Mouse (Mus musculus) olfactory bulb, adult 2 months (tissue): ENCODE results near the gene Dusp11. TPM values are rescaled to one million over a fixed set of nuclear protein-coding genes. Genes with fewer than 3 reads are reported as not detected.
A peak's percentile ranks its signal among the peaks of the same experiment; 100 is the strongest.
"Not testable (repeated sequence)": the region's sequence is repeated elsewhere in the genome, so short reads cannot be mapped to it uniquely, and the experiment has no call there.

Experiments used
- H3K27ac ChIP-seq: fragments of 200-500 bp; 2 replicates; pipeline ENCODE4 v1.5.1; 2012; ENCODE audit warnings: low read depth, low read length; ENCODE audit not compliant: insufficient read depth
- H3K4me1 ChIP-seq: fragments of 200-500 bp; 2 replicates; pipeline ENCODE4 v1.6.1; 2012; ENCODE audit warnings: low read length; ENCODE audit not compliant: control insufficient read depth, insufficient read depth
- H3K4me3 ChIP-seq: fragments of 200-500 bp; 2 replicates; pipeline ENCODE4 v1.5.1; 2012; ENCODE audit warnings: mild to moderate bottlenecking, low read depth, low read length, moderate library complexity; ENCODE audit not compliant: insufficient read depth
- CTCF ChIP-seq: fragments of 200-500 bp; IDR thresholded peaks from 2 replicates; pipeline ENCODE4 v1.5.1; 2012; ENCODE audit warnings: low read depth, mild to moderate bottlenecking, low read length, moderate library complexity; ENCODE audit not compliant: insufficient read depth
- POLR2A ChIP-seq: fragments of 200-500 bp; IDR thresholded peaks from 2 replicates; pipeline ENCODE4 v1.6.1; 2012; ENCODE audit warnings: mild to moderate bottlenecking, low read depth, low read length, moderate library complexity; ENCODE audit not compliant: insufficient read depth
- WGBS: fragments of 180-500 bp; shearing (Covaris S2); methylation state at CpG from one replicate; pipeline ENCODE4 v1.1.7; 2018; 5-methylcytosine and 5-hydroxymethylcytosine counted together
- polyA plus RNA-seq: library from polyadenylated mRNA; stranded (reverse); fragments of >200 nt; gene quantifications from 2 replicates; pipeline ENCODE4 v1.2.4, GENCODE M21; 2012; ENCODE audit warnings: low replicate concordance; ENCODE audit not compliant: missing spikeins, insufficient read depth, insufficient read length

Gene Dusp11
- polyA plus RNA-seq = 707 TPM in 1 of 2 replicates, not detected in the other

DNA sequence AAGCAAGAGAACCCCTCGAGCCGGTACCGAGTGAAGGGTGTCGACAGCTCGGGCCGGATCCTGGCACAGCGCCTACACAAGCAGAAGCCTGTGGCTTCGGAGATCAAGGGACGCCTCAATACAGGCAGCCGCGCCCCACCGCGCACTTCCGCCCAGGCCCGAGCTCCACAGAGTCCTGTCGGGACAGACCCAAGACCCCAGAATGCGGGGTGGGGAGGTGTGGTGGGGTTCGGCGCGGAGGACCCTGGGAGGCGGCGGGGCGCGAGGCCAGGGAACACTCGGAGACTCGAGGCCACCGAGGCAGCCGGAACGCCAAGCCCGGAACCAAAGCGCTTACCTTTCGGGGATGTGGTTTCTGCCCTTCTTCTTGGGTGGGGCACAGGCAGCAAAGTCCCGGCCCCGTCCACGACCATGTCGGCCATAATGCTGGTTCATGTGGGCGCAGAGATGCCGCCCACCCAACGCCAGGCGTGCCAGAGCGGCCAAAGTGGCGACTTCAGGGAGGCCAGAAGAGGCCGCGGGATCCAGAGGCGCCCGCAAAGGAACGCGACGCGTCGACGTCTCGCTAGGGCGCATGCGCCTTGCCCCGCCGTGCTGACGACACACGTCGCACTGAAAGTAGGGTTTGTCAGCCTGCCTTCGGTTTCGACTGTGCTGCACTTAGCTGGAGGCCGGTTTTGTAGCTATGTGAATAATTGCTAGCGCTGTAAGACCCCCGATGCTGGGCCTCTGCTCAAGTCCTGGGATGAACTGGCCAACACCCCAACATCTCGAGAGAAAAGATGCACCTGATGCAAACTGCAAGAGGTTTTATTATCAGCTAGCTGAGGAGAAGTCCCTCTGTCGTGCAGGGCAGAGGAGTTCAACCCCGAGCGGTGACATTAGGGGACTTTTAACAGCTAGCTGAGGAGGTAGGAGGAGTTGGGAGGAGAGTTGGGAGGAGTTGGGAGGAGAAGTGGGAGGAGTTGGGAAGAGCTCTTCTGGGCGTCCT is at the start of gene Dusp11:
TSS of gene Dusp11 (minus strand) at position 567 of the 991 bp plus-strand sequence.
- H3K27ac ChIP-seq = peak within 1 kb of the TSS; percentile 94
- H3K4me1 ChIP-seq = no peaks in the 10 kb centered on the region
- WGBS = under 1% methylated on average over 70 of the region's 70 CpGs
- TF ChIP-seq POLR2A (peak; percentile 79), CTCF (0 out of 2 replicates have a peak, but pooled peaks have one; percentile 10)
- H3K4me3 ChIP-seq = peak within 1 kb of the TSS; percentile 89

DNA sequence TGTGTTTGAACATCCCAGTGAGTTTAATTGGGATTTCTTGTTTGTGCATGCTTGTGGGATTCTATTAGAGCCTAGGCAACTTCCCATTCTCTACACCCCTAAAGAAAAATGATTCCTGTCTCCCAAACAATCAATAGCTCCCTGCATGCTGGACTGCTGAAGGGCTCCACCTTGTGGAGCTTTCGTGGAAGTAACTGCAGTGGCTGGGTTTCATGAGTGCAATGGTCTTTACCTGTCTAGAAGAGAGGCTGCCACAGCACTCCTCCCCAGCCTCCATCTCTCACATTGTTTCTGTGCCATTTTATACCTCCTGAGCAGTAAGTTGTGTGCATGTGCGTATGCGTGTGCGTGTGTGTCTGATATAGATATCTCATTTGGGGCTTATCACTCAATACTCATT is 48.5 kb upstream of the Dusp11 start:
- no peak overlapping the region for H3K4me3 ChIP-seq
- TF ChIP-seq CTCF (no peak; the same call in 1 of the 2 replicates), POLR2A (no peak)
- no peaks in the 10 kb centered on the region; the same call in 1 of the 2 replicates for H3K4me1 ChIP-seq
- 42% methylated on average over 4 of the region's 4 CpGs for WGBS
- H3K27ac ChIP-seq = no peak overlapping the region

DNA sequence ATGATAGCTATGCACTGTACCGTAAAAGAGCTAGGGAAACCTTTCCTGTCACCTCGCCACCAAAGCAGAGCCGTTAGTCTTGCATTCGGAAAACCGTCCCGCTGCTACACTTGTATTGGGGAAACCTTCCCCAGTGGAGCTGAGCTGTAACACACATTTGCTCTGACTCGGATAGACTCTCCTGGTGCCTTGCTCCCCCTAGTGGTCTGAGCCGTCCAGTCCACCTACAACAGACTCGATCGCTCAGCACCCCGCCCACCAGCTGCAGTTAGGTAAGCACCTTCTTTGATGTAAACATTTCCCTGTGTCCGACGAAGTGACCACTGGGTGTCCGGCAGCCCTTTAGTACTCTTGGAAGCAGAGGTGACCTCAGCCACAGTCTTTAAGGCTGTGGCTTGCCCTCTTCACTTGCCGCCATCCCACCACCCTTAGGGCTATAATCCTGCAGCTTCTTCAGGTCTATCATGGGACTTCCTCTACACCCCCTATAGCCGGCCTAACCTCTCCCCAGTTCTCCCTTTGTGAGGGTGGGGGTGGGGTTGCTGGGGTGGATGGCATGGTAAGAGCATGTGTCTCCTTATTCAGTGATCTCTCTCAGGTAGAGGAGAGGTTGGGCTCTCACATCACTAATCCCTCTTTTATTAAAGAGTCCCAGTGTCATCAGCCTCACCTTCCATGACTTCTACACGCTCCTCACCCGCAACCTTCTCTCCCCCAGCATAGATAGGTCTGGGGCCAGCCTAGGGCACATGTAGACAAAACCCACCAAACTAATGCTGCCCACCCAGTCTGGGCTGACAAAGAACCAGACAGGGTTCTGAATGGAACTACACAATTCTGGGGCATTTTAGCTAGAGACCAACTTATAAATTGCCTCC is 43.0 kb upstream of the Dusp11 start:
- no peak overlapping the region for H3K4me3 ChIP-seq
- 12% methylated on average over 18 of the region's 18 CpGs for WGBS
- no peak overlapping the region for H3K27ac ChIP-seq
- H3K4me1 ChIP-seq = peaks cover 3% of the 10 kb centered on the region
- peak; percentile 89 for TF ChIP-seq CTCF
- no peak for TF ChIP-seq POLR2A

DNA sequence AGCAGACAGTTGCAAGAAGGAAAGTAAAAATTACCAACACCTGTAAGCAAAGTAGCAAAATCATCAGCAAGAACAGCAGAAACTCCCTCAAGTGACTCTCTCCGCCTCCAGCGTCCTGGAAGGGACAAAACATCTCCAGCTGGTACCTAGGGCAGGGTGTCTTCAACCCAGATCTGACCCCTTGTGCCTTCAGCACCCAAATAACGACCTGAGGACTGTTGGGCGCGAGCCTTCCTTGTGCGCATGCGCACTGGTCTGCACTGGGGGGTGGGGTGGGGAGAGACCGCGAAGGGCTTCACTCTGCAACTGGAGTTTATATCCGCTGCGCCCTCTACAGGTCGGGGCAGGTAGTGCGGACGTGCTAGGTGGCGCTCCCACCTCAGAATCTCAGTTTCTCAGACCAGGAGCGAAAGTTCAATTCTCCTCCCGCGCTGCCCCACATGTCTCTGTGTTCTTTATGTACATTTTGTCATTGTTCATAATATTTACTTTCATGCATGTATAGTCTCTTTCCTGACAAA is 42.0 kb upstream of the Dusp11 start:
- peaks cover 3% of the 10 kb centered on the region for H3K4me1 ChIP-seq
- TF ChIP-seq CTCF = peak; percentile 65
- no peak for TF ChIP-seq POLR2A
- no peak overlapping the region for H3K27ac ChIP-seq
- H3K4me3 ChIP-seq = no peak overlapping the region
- 76% methylated on average over 18 of the region's 18 CpGs for WGBS

DNA sequence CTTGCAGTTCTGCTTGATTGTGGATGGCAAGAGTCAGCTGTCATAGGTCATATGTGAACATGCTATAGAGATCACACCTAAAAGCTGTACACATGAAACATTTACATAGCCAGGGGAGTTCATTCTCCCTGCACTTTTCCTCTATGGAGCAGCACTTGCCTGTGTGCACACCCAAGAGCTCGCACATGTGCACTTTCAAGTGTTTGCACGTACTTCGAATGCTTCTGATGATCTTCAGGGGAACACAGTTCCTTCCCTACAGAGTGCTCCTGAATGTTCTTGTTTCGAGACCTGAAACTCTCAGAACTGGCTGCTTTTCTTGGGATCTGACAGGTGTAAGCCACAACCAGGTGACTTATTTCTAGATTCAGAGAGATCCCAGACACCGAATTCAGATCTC is 29.3 kb upstream of the Dusp11 start:
- 93% methylated on average over 5 of the region's 5 CpGs for WGBS
- H3K4me3 ChIP-seq, H3K27ac ChIP-seq, H3K4me1 ChIP-seq: not testable (repeated sequence)

DNA sequence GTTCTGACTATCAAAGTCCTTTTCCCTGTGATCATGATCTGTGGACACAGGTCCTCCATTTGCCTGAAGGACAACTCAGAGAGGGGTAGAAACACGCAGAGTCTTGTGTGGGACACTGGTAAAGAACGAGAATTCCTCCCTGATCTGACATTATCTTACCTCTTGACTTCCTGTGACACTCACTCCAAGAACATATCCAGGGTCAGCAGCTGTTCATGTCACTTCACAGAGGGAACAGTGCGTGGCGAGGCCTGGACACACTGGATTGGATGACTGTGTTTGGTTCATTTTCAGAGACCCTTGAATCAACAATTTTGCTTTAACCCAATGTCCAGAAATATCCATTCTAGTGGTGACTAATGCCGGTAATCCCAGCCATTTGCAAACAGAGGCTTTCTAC is 28.1 kb upstream of the Dusp11 start:
- WGBS = 95% methylated on average over 5 of the region's 5 CpGs
- not testable (repeated sequence) for H3K4me1 ChIP-seq, H3K27ac ChIP-seq, H3K4me3 ChIP-seq

DNA sequence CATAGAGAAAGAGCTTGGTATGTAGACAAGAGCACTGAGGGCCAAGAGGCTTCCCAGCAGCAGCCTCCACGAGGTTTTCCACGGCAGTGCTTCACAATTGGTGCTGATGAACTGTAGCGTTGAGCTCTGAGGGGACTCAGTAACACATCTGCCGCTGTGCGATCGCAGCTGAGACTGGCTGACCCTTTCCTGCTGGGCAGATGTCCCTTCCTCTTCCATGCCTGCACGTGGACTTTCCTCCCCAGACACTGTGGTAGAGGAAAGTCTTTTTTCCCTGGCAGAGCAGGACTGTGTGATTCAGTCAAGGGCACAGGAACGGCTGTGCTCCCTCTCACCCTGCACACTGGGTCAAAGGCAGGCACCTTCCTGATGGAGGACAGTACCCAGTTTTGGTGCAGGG is 22.9 kb upstream of the Dusp11 start:
- TF ChIP-seq CTCF (no peak), POLR2A (no peak)
- 79% methylated on average over 8 of the region's 8 CpGs for WGBS
- H3K4me3 ChIP-seq = no peak overlapping the region
- no peaks in the 10 kb centered on the region for H3K4me1 ChIP-seq
- no peak overlapping the region for H3K27ac ChIP-seq

DNA sequence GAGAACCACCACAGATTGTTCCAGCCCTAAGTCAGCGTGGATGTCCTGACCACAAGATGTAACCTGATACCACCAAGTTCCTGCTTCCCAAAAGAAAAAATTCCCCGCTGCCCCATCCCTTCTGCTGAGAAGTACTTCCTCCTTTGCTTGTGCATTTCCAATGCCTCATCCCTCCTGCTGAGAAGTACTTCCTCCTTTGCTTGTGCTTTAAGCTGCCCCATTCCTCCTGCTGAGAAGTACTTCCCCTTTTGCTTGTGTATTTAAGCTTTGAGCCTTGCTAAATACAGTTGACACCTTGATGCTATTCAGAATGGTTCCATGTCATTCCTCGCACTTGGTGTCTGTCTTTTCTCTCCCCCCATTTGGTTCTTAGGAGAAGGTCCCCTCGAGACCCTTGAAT is 17.3 kb upstream of the Dusp11 start:
- WGBS = 72% methylated on average over 4 of the region's 4 CpGs
- H3K4me1 ChIP-seq, H3K4me3 ChIP-seq, H3K27ac ChIP-seq: not testable (repeated sequence)

DNA sequence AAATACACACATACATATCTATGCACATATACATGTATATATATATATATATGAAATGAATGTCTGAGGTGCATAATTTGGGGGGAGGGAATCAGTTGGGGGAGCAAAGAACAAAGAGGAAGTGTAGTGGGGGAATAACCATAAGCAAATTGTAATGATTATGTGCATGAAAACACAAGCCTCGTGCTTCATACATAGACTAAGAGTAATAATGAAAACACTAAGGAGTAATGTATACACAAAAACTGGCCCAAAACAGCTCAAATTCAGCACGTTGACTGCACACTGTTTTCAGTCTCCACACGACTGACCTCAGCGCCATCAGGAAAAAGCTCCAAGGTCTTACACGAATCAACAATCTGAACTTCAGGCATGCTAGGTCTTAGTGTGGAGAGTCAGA is 14.8 kb upstream of the Dusp11 start:
- 89% methylated on average over 5 of the region's 5 CpGs for WGBS
- Histone ChIP-seq H3K27ac (no peak overlapping the region), H3K4me1 (peaks cover 3% of the 10 kb centered on the region), H3K4me3 (no peak overlapping the region)
- TF ChIP-seq POLR2A (no peak), CTCF (no peak)
